Mouse (Mus musculus) spleen, adult 2 months (tissue): ENCODE data around the gene Clrn2.

Experiments used
- CTCF ChIP-seq: fragments of 200-500 bp; IDR thresholded peaks from 2 replicates; pipeline ENCODE4 v1.5.1; 2011; ENCODE audit warnings: mild to moderate bottlenecking, inconsistent platforms; ENCODE audit not compliant: insufficient read depth, insufficient read length, insufficient replicate concordance; ENCODE audit errors: extremely low read depth
- POLR2A ChIP-seq: fragments of 200-500 bp; IDR thresholded peaks from 2 replicates; pipeline ENCODE4 v1.6.1; 2011; ENCODE audit warnings: low read depth, low read length, inconsistent platforms

DNA sequence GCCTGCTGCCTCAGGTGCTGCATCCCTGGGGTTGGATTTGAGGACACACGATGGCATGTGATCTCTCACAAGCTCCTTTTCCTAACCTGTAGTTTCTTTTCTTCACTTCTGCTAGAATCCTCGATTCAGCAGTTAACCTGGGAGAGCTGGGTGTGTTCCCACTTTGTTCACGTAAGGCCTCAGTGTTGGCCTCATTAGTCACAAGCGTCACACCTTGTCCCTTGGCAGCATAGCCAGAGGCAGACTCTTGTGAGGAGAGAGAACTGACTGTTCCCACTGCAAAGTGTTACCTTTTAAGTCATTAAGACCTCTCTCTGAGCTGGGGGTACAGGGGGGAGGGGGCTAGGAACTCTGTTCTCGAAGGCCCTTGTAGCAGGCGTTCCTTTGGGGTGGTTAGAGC is 59.4 kb downstream of the Clrn2 start:
- TF ChIP-seq CTCF (no peak), POLR2A (no peak)
